Mouse (Mus musculus) liver, postnatal 0 days (tissue): Measurements from ENCODE around the gene Pde5a. TPM values are rescaled to one million over a fixed set of nuclear protein-coding genes. Genes with fewer than 3 reads are reported as not detected.
A peak's percentile ranks its signal among the peaks of the same experiment; 100 is the strongest.

Source experiments
- ATAC-seq: fragments of 200-750 bp; cut with Nextera tagmentation; 2 replicates; pipeline ENCODE4 v1.8.0; 2017; ENCODE audit warnings: mild to moderate bottlenecking, moderate library complexity
- DNase-seq: peaks from one replicate; pipeline ENCODE4 v3.0.0-alpha.2; 2016
- H3K27ac ChIP-seq: fragments of 300-500 bp; sonication (generic); 2 replicates; pipeline ENCODE4 v1.5.1; 2014; ENCODE audit warnings: antibody characterized with exemption, moderate library complexity, mild to moderate bottlenecking, low read depth
- H3K27me3 ChIP-seq: fragments of 300-500 bp; sonication (generic); 2 replicates; pipeline ENCODE4 v1.6.1; 2014; ENCODE audit warnings: low read length, control low read depth, mixed read lengths; ENCODE audit not compliant: insufficient read depth
- H3K36me3 ChIP-seq: fragments of 300-500 bp; sonication (generic); replicated peaks from 2 replicates; pipeline ENCODE4 v1.6.1; 2014; ENCODE audit warnings: mild to moderate bottlenecking, control low read depth, low read length, moderate library complexity, mixed read lengths; ENCODE audit not compliant: insufficient read depth
- H3K4me1 ChIP-seq: fragments of 300-500 bp; sonication (generic); 2 replicates; pipeline ENCODE4 v1.6.1; 2014; ENCODE audit warnings: antibody characterized with exemption, mild to moderate bottlenecking, control low read depth; ENCODE audit not compliant: insufficient read depth
- H3K4me2 ChIP-seq: fragments of 300-500 bp; sonication (generic); 2 replicates; pipeline ENCODE4 v1.6.1; 2014; ENCODE audit warnings: low read depth, mild to moderate bottlenecking, low read length, moderate library complexity, mixed read lengths
- H3K4me3 ChIP-seq: fragments of 300-500 bp; sonication (generic); 2 replicates; pipeline ENCODE4 v1.5.1; 2014; ENCODE audit warnings: low read depth, low read length
- H3K9ac ChIP-seq: fragments of 300-500 bp; sonication (generic); replicated peaks from 2 replicates; pipeline ENCODE4 v1.6.1; 2014; ENCODE audit warnings: mild to moderate bottlenecking, moderate library complexity
- H3K9me3 ChIP-seq: fragments of 300-500 bp; sonication (generic); 2 replicates; pipeline ENCODE4 v1.6.1; 2016; ENCODE audit warnings: mild to moderate bottlenecking, control low read depth, low read length, mixed read lengths
- CTCF ChIP-seq: sonication (generic); IDR thresholded peaks from 2 replicates; pipeline ENCODE4 v1.5.1; 2016; ENCODE audit warnings: antibody characterized with exemption, low read depth
- EP300 ChIP-seq: IDR thresholded peaks from 2 replicates; pipeline ENCODE4 v1.6.1; 2016; ENCODE audit warnings: antibody characterized with exemption, low read depth, mild to moderate bottlenecking
- WGBS: fragments of 180-500 bp; shearing (Covaris S2); extraction: QIAGEN DNeasy Blood & Tissue Kit; methylation state at CpG from one replicate; pipeline ENCODE4 v1.1.7; 2014; ENCODE audit not compliant: insufficient replicate concordance; 5-methylcytosine and 5-hydroxymethylcytosine counted together
- polyA plus RNA-seq: library from polyadenylated mRNA; unstranded; fragments of >200 nt; fragmentation: Nextera tagmentation; extraction: Ambion mirVana; gene quantifications from 2 replicates; pipeline ENCODE4 v1.2.1, GENCODE M21; 2015

Pde5a gene
- polyA plus RNA-seq, 1 experiment from 2014 or later: 1.5 TPM

DNA sequence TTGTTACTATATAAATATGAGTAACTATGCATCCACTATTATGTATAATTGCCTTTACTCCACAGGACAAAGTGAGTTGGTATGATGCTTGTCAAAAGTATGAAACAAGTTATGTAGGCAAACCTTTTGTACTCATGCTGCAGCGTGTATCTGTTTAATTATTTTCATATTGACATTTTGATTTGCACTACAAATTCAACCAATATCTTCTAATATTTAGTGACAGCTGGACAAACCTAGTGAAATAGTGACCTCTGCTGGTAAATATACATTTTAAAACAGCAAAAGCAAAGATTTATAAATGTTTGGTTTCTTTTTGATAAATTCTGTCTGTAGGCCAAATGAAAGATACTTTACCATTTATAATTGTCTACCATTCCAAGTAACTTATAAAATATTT is 55.5 kb downstream of the Pde5a start:
- Histone ChIP-seq H3K4me1 (no peaks in the 10 kb centered on the region), H3K27ac (no peak overlapping the region), H3K4me3 (no peak overlapping the region), H3K9me3 (no peaks in the 10 kb centered on the region), H3K9ac (no peak overlapping the region), H3K27me3 (no peaks in the 10 kb centered on the region), H3K36me3 (no peaks in the 10 kb centered on the region), H3K4me2 (no peak overlapping the region)
- 43% methylated on average over 1 of the region's 1 CpGs for WGBS
- ATAC-seq (no peak), DNase-seq (no peak)
- no peak for TF ChIP-seq EP300
- TF ChIP-seq CTCF: peak; percentile 18; the same call in 1 of the 2 replicates

- TF ChIP-seq EP300 (no peak), CTCF (no peak)
Measured at GRCm38 (mm10) chr3:122788314-122788713, 59.6 kb downstream of the Pde5a start.

GRCm38 (mm10) chr3:122789544-122789943 is 60.8 kb downstream of the Pde5a start:
- Histone ChIP-seq H3K36me3 (no peaks in the 10 kb centered on the region; the same call in 1 of the 2 replicates), H3K4me2 (no peak overlapping the region), H3K4me3 (no peak overlapping the region), H3K4me1 (no peaks in the 10 kb centered on the region), H3K9me3 (no peaks in the 10 kb centered on the region), H3K27ac (no peak overlapping the region), H3K9ac (no peak overlapping the region), H3K27me3 (no peaks in the 10 kb centered on the region)
- TF ChIP-seq CTCF (no peak), EP300 (no peak)
- ATAC-seq: no peak
- DNase-seq: no peak
- WGBS: 72% methylated on average over 6 of the region's 6 CpGs

More at GRCm38 (mm10) chr3:122788314-122788713, 59.6 kb downstream of the Pde5a start:
- no peak for ATAC-seq
- DNase-seq: no peak
- WGBS: 85% methylated on average over 9 of the region's 9 CpGs
- no peak overlapping the region for H3K4me3 ChIP-seq
- H3K4me2 ChIP-seq: no peak overlapping the region
- H3K9me3 ChIP-seq: no peaks in the 10 kb centered on the region
- no peaks in the 10 kb centered on the region for H3K4me1 ChIP-seq
- H3K27ac ChIP-seq: no peak overlapping the region
- no peak overlapping the region for H3K9ac ChIP-seq
- H3K36me3 ChIP-seq: no peaks in the 10 kb centered on the region; the same call in 1 of the 2 replicates
- H3K27me3 ChIP-seq: no peaks in the 10 kb centered on the region

DNA sequence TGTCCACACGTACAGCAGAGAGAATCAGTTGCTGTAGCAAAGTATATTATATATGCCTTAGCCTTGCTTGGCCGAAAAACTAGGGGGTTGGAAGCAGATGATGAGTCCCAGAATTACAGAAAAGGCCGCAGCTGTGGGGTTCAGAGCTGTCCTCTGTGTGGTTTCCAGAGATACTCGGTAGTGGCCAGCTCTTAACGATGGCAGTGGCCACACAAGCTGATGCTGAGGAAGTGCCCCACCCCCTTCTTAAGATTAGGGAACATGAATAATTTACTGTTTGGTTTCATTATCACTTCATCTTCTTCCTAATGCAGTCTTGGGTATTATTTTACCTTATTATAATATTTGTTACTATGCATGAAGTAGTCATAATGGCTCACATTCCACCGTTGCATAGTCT is 71.3 kb downstream of the Pde5a start:
- ATAC-seq (no peak), DNase-seq (no peak)
- TF ChIP-seq EP300 (no peak), CTCF (no peak)
- Histone ChIP-seq H3K4me2 (no peak overlapping the region), H3K4me3 (no peak overlapping the region), H3K4me1 (no peaks in the 10 kb centered on the region), H3K27me3 (no peaks in the 10 kb centered on the region), H3K9ac (no peak overlapping the region), H3K27ac (no peak overlapping the region), H3K36me3 (no peaks in the 10 kb centered on the region), H3K9me3 (no peaks in the 10 kb centered on the region)
- 51% methylated on average over 6 of the region's 6 CpGs for WGBS

DNA sequence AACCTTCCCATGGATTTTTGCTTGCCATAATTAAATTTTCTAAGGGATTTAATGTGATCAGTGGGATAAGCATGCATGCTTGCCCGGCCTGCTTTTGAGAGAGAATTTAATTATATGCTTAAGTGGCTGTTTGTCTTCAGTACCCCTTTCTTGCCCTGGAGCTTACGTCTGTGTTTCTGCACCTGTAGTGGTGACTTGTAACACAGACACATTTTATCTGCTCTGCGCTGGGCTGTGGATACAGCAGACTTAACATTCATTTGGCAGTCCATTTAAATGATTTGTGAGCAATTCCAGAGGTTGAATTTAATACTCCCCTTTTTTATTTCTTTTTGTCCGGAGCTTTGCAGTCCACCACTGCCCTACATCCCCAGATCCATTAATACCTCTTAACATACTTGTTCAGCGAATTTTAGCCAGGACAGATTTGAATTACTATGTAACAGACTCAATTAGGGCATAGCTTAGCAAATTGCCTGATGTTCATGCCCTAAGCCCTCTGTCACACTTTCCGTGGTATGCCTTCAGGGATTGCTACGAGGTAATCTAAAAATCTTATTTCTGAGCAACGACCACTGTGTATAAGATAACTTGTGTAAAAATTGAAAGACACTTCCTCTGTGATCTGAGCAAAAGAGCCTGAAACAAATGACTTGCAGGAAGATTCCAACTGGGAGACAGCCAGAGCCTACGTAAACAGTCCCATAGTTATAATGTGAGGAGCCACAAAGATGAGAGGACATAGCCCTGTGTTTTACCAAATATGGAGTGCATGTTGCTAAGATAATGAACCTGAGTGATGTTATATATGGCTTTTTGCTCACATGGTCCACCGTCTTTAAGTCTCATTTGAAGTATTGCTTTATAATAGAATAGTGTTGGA is 72.0 kb downstream of the Pde5a start:
- H3K4me1 ChIP-seq: no peaks in the 10 kb centered on the region
- H3K9me3 ChIP-seq: no peaks in the 10 kb centered on the region
- H3K27ac ChIP-seq: no peak overlapping the region
- ATAC-seq: no peak
- no peaks in the 10 kb centered on the region for H3K27me3 ChIP-seq
- DNase-seq: no peak
- no peak overlapping the region for H3K4me2 ChIP-seq
- no peaks in the 10 kb centered on the region for H3K36me3 ChIP-seq
- no peak overlapping the region for H3K4me3 ChIP-seq
- 72% methylated on average over 10 of the region's 10 CpGs for WGBS
- no peak overlapping the region for H3K9ac ChIP-seq
- TF ChIP-seq CTCF: no peak
- no peak for TF ChIP-seq EP300

- H3K27ac ChIP-seq: no peak overlapping the region
Measured at GRCm38 (mm10) chr3:122801436-122802221, 72.9 kb downstream of the Pde5a start.

More at GRCm38 (mm10) chr3:122801436-122802221, 72.9 kb downstream of the Pde5a start:
- DNase-seq (no peak), ATAC-seq (no peak)
- H3K4me1 ChIP-seq: no peaks in the 10 kb centered on the region
- no peak overlapping the region for H3K9ac ChIP-seq
- no peaks in the 10 kb centered on the region for H3K9me3 ChIP-seq
- H3K27me3 ChIP-seq: no peaks in the 10 kb centered on the region
- H3K4me2 ChIP-seq: no peak overlapping the region
- no peak overlapping the region for H3K4me3 ChIP-seq
- no peaks in the 10 kb centered on the region for H3K36me3 ChIP-seq
- WGBS: 81% methylated on average over 15 of the region's 15 CpGs
- TF ChIP-seq CTCF (no peak), EP300 (no peak)
